Mouse (Mus musculus): ENCODE measurements at regions not wholly inside any gene's neighbourhood (a gene's known extent, or its start where the extent isn't known, plus 50 kb on each side); places are given as distances from the start of the nearest gene placed in this dataset.
A peak's percentile ranks its signal among the peaks of the same experiment; 100 is the strongest.
"Not testable (repeated sequence)": the region's sequence is repeated elsewhere in the genome, so short reads cannot be mapped to it uniquely, and the experiment has no call there.

DNA sequence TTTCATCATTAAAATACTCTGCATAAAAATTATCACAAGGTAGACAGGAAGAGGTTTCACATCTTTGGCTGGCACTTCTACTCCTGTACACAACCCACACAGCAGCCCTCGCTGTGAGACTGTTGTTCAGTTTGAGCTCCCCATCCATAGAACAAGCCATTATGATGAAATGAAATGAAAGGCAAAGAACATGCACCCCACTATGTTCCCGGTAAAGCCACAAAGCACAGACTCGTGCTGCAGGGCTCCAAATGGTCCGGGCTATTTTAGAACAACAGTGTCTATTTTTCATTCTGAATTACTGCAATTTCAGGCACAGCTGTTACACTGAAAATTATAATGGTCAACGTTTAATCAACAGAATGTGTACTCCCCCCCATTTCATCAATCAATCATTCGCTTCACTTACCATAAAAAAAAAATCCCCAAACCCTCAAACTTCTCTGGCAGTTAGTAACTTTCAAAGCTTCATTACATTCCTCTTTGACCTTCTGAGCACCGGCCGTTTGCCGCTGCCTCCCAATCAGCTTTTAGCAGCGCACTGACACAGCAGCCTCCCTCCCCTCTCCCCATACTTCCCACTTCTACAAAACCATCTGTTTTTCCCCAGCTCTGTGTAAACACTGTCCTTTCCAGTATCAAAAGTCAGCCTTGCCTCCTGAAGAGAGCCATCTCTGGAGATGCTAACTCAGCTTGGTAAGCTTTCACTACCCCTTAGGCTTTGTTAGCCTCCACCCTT lies 88.6 kb upstream of the Gm10985 start:
- Histone ChIP-seq H3K4me3 (ENCODE audit: low read depth, low read length) (no peak overlapping the region), H3K27ac (ENCODE audit: insufficient read depth, low read depth, low read length) (no peak overlapping the region), H3K27me3 (ENCODE audit: control insufficient read depth, insufficient read depth, low read length) (no peaks in the 10 kb centered on the region), H3K4me1 (ENCODE audit: control insufficient read depth, insufficient read depth, insufficient read length, low read length) (no peaks in the 10 kb centered on the region), H3K36me3 (ENCODE audit: control insufficient read depth, insufficient read depth, low read length) (no peaks in the 10 kb centered on the region)
- TF ChIP-seq POLR2A (IDR thresholded peaks at IDR 0.05; ENCODE audit: low read depth, low read length) (no peak), CTCF (IDR thresholded peaks at IDR 0.05; ENCODE audit: extremely low read depth, insufficient read length, insufficient replicate concordance, low read depth, low read length) (no peak)
- WGBS = 48% methylated on average over 10 of the region's 10 CpGs

DNA sequence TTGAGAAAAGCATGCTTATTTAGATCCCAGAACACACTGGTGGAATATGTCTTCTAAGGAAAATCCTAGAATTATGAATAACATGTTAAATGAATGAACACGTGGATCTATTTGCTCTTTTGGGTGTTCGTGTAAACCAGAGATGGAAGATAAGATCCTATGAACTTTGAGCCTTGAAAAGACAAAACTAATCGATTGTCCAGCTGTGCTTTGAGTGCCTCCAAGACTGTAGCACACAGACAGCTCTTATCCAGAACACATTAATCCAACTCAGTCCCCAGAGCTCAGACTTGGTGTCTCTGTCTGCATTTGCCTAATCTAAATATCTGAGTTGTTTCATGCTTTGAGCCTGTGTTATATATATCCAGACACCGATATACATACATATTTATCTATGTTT lies 80.0 kb upstream of the Frem2 start:
- no peaks in the 10 kb centered on the region for H3K4me1 ChIP-seq (ENCODE audit: control insufficient read depth, insufficient read depth, insufficient read length, low read length)
- H3K4me3 ChIP-seq (ENCODE audit: low read depth, low read length) = no peak overlapping the region
- TF ChIP-seq CTCF (IDR thresholded peaks at IDR 0.05; ENCODE audit: extremely low read depth, insufficient read length, insufficient replicate concordance, low read depth, low read length) (no peak), POLR2A (IDR thresholded peaks at IDR 0.05; ENCODE audit: low read depth, low read length) (no peak)
- H3K27ac ChIP-seq (ENCODE audit: insufficient read depth, low read depth, low read length) = no peak overlapping the region
- 25% methylated on average over 4 of the region's 4 CpGs for WGBS
- no peaks in the 10 kb centered on the region for H3K27me3 ChIP-seq (ENCODE audit: control insufficient read depth, insufficient read depth, low read length)
- H3K36me3 ChIP-seq (ENCODE audit: control insufficient read depth, insufficient read depth, low read length) = no peaks in the 10 kb centered on the region

DNA sequence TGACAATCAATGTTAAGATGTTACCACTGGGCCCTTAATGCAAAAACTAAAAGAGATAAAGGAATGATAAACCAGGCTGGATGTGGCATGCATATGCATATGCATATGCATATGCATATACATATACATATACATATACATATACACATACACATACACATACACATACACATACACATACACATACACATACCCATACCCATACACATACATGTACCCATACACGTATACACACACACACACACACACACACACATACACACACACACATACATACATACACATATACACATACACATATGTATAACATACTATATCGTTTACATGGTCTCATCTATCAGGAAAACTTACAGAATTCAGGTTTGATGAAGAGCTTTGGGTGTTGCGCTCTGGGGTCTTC lies 78.5 kb upstream of the Frem2 start:
- WGBS = 93% methylated on average over 3 of the region's 3 CpGs
- H3K27me3 ChIP-seq (ENCODE audit: control insufficient read depth, insufficient read depth, low read length); H3K36me3 ChIP-seq (ENCODE audit: control insufficient read depth, insufficient read depth, low read length); H3K27ac ChIP-seq (ENCODE audit: insufficient read depth, low read depth, low read length); H3K4me3 ChIP-seq (ENCODE audit: low read depth, low read length); H3K4me1 ChIP-seq (ENCODE audit: control insufficient read depth, insufficient read depth, insufficient read length, low read length): not testable (repeated sequence)

DNA sequence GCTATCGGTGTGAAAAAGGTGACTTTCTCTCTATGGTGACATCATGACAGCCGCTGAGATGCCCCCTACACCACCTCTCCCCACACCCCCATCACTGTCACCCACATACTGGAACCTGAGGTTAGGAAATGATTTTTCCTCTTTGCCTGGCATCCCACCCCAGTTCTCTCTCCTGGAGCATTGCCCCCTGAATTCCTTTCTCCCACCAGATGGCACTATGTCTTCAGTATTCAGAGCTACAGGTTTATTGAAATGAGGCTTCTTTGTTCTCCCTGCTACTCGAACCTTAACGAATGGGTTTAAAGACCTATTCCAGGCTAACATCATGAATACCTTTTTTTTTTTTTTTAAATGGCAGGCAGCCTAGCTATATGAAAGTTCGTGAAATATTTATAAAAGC lies 78.0 kb upstream of the Frem2 start:
- WGBS = 41% methylated on average over 5 of the region's 5 CpGs
- Histone ChIP-seq H3K27ac (ENCODE audit: insufficient read depth, low read depth, low read length) (no peak overlapping the region), H3K4me1 (ENCODE audit: control insufficient read depth, insufficient read depth, insufficient read length, low read length) (no peaks in the 10 kb centered on the region), H3K27me3 (ENCODE audit: control insufficient read depth, insufficient read depth, low read length) (no peaks in the 10 kb centered on the region), H3K36me3 (ENCODE audit: control insufficient read depth, insufficient read depth, low read length) (no peaks in the 10 kb centered on the region), H3K4me3 (ENCODE audit: low read depth, low read length) (no peak overlapping the region)
- TF ChIP-seq POLR2A (IDR thresholded peaks at IDR 0.05; ENCODE audit: low read depth, low read length) (no peak), CTCF (IDR thresholded peaks at IDR 0.05; ENCODE audit: extremely low read depth, insufficient read length, insufficient replicate concordance, low read depth, low read length) (no peak)

DNA sequence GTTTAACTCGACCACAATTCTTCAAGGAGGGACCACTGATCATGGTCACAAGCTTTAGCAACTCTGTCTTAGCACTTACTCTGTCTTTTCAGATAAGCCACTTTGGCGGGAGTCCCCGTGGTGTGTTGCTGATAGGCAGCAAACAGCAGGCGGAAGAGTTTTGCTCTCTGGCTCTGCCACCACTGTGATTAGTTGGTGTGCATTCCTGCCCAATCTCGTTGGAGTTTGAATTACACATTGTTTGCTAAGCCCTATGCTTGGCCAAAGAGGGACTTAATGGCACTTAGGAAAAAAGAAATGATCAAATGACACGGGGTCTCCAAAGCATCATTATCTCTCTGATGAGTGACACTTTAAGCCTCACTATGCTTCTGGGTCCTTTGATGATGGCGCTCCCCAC lies 73.3 kb upstream of the Frem2 start:
- Histone ChIP-seq H3K27me3 (ENCODE audit: control insufficient read depth, insufficient read depth, low read length) (no peaks in the 10 kb centered on the region), H3K36me3 (ENCODE audit: control insufficient read depth, insufficient read depth, low read length) (no peaks in the 10 kb centered on the region), H3K27ac (ENCODE audit: insufficient read depth, low read depth, low read length) (no peak overlapping the region), H3K4me1 (ENCODE audit: control insufficient read depth, insufficient read depth, insufficient read length, low read length) (no peaks in the 10 kb centered on the region), H3K4me3 (ENCODE audit: low read depth, low read length) (no peak overlapping the region)
- TF ChIP-seq CTCF (IDR thresholded peaks at IDR 0.05; ENCODE audit: extremely low read depth, insufficient read length, insufficient replicate concordance, low read depth, low read length) = no peak
- 16% methylated on average over 7 of the region's 7 CpGs for WGBS

DNA sequence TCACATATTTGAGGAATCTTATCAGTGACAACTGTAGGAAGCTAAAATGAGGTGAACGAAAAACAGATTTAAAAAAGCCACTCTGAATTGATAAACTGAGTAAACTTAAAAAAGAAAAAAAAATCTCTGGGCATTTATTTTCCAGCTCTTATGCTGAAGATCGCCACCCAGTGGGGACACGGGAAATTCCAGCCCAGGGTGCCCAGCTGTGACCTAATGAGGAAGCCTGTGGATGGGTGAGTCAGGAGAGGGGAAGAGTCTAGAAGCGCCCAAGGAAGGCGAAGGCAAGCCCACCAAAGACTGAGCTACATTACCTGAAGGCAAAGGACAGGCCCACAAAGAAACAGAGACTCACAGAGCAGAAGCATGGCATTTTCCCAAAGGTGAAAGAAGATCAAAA lies 72.7 kb upstream of the Frem2 start:
- WGBS = 15% methylated on average over 5 of the region's 5 CpGs
- H3K4me1 ChIP-seq (ENCODE audit: control insufficient read depth, insufficient read depth, insufficient read length, low read length) = no peaks in the 10 kb centered on the region
- no peak for TF ChIP-seq POLR2A (IDR thresholded peaks at IDR 0.05; ENCODE audit: low read depth, low read length)
- peak; percentile 46; the same call in 1 of the 2 replicates for TF ChIP-seq CTCF (IDR thresholded peaks at IDR 0.05; ENCODE audit: extremely low read depth, insufficient read length, insufficient replicate concordance, low read depth, low read length)
- no peaks in the 10 kb centered on the region for H3K36me3 ChIP-seq (ENCODE audit: control insufficient read depth, insufficient read depth, low read length)
- no peak overlapping the region for H3K4me3 ChIP-seq (ENCODE audit: low read depth, low read length)
- no peaks in the 10 kb centered on the region for H3K27me3 ChIP-seq (ENCODE audit: control insufficient read depth, insufficient read depth, low read length)
- no peak overlapping the region for H3K27ac ChIP-seq (ENCODE audit: insufficient read depth, low read depth, low read length)

DNA sequence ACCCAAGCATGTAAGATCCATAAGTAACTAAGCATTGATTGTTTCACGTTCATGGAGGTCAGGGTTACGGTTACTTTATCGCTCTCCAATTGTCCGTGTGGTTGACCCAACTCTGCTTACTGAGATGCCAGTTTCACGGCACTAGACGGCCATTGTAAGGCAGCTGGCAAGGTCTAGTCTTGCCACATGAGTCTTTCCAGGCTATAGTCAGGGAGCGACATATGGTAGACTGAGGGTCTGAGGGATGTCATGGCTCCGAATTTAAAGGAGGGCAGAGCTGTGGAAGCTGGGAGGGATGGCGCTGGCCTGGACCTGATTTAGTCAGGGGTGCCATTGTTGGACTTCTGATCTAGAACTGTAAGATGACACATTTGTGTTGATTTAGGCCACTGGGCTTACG lies 72.0 kb upstream of the Frem2 start:
- H3K27me3 ChIP-seq (ENCODE audit: control insufficient read depth, insufficient read depth, low read length) = no peaks in the 10 kb centered on the region
- no peak overlapping the region for H3K27ac ChIP-seq (ENCODE audit: insufficient read depth, low read depth, low read length)
- no peak overlapping the region for H3K4me3 ChIP-seq (ENCODE audit: low read depth, low read length)
- H3K4me1 ChIP-seq (ENCODE audit: control insufficient read depth, insufficient read depth, insufficient read length, low read length) = no peaks in the 10 kb centered on the region
- TF ChIP-seq POLR2A (IDR thresholded peaks at IDR 0.05; ENCODE audit: low read depth, low read length) (no peak), CTCF (IDR thresholded peaks at IDR 0.05; ENCODE audit: extremely low read depth, insufficient read length, insufficient replicate concordance, low read depth, low read length) (no peak)
- no peaks in the 10 kb centered on the region for H3K36me3 ChIP-seq (ENCODE audit: control insufficient read depth, insufficient read depth, low read length)
- WGBS = 91% methylated on average over 10 of the region's 10 CpGs

DNA sequence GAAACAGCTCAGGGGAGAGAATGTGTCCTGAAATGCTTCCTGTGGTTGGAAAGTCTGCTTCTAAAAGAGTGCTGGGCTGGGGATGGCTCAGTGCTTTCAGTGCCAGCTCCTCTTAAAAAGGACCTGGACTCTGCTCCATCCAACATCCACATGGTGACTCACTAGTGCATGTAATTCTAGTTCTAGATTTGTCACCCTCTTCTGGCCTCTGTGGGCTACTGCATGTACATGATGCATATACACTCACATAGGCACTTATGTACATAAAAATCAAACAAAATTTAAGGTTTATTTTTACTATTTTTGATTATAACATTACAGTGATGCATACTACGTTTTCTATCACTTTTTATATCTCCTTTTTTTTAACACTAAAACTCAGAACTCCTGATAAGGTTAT lies 70.6 kb upstream of the Frem2 start:
- Histone ChIP-seq H3K36me3 (ENCODE audit: control insufficient read depth, insufficient read depth, low read length) (no peaks in the 10 kb centered on the region), H3K27ac (ENCODE audit: insufficient read depth, low read depth, low read length) (no peak overlapping the region), H3K4me1 (ENCODE audit: control insufficient read depth, insufficient read depth, insufficient read length, low read length) (no peaks in the 10 kb centered on the region), H3K27me3 (ENCODE audit: control insufficient read depth, insufficient read depth, low read length) (no peaks in the 10 kb centered on the region), H3K4me3 (ENCODE audit: low read depth, low read length) (no peak overlapping the region)
- no peak for TF ChIP-seq CTCF (IDR thresholded peaks at IDR 0.05; ENCODE audit: extremely low read depth, insufficient read length, insufficient replicate concordance, low read depth, low read length)
- no peak for TF ChIP-seq POLR2A (IDR thresholded peaks at IDR 0.05; ENCODE audit: low read depth, low read length)
- 81% methylated on average over 1 of the region's 1 CpGs for WGBS
